Mouse (Mus musculus) thymus, postnatal 10 days (tissue): ENCODE measurements around the gene Cd7.
"Not testable (repeated sequence)": the region's sequence is repeated elsewhere in the genome, so short reads cannot be mapped to it uniquely, and the experiment has no call there.

ENCODE experiments used
- DNase-seq, 2 experiments: peaks; one replicate each; pipeline ENCODE4 v3.0.0; 2021; ENCODE audit warnings: low spot score in 2 of 2

The Cd7 gene

DNA sequence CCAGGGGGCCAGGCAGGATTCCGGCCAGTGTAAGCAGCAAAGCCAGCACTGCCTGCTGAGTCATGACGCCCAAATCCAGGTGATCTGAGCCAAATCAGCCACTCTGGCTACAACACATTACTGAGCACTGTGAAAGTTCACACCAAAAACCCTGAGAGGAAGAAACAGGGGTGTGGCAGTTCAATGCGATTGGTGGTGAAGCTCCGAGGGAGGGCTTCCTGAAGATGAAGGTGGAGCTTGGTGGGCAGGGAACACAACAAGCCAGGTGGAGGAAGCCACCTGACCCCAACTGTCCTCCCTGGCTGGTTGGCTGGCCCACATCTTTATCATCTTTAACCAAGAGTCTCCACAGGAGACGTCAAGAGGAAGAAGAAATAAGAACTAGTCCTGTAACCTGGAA is at the start of gene Cd7:
Gene Cd7, minus strand, starts transcription at position 117 of the 400 bp plus-strand sequence.
- peak; percentile 7 to 28 for DNase-seq

- no peak for DNase-seq
Observed at GRCm38 (mm10) chr11:121088997-121089396, 49.8 kb upstream of the Cd7 start.

GRCm38 (mm10) chr11:121086296-121086695 is 47.1 kb upstream of the Cd7 start:
- no peak for DNase-seq

GRCm38 (mm10) chr11:121085181-121085580 is 46.0 kb upstream of the Cd7 start:
- DNase-seq = no peak

- peak in 1 of 2 experiments; percentile 16 for DNase-seq
Observed at GRCm38 (mm10) chr11:121082857-121083500, 43.8 kb upstream of the Cd7 start.

- DNase-seq = no peak
Observed at GRCm38 (mm10) chr11:121082250-121082649, 43.0 kb upstream of the Cd7 start.

- DNase-seq = no peak
Observed at GRCm38 (mm10) chr11:121081120-121081519, 41.9 kb upstream of the Cd7 start, which contains the start of gene Sectm1a. Gene Sectm1a (minus strand): TSS chr11:121081220.

GRCm38 (mm10) chr11:121080330-121080729 is 41.1 kb upstream of the Cd7 start:
- no peak for DNase-seq

- no peak for DNase-seq
Observed at GRCm38 (mm10) chr11:121075655-121076054, 36.4 kb upstream of the Cd7 start.

- DNase-seq = not testable (repeated sequence)
Observed at GRCm38 (mm10) chr11:121069662-121070061, 30.4 kb upstream of the Cd7 start.

- DNase-seq = no peak
Observed at GRCm38 (mm10) chr11:121067895-121068294, 28.7 kb upstream of the Cd7 start.

DNA sequence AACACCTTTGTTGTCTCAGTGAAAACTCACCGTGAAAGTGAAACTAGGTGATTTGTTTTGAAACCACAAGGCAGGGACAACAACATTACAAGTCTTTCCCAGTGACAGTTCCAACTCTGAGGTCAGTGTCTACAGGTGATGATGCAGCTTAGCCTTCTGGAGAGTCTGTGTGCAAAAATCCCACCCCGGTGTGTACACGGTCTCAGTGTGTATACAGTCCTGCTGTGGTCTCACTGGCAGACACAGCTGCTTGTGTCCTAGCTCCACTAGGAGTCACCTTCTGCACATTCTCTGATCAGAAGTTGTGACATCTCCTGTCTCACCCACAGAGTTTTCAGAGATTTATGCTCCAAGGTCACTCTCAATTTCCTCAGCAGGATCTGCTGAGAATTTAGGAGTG is 25.0 kb upstream of the Cd7 start:
- no peak for DNase-seq

GRCm38 (mm10) chr11:121063379-121063778 is 24.2 kb upstream of the Cd7 start, which contains the start of gene Sectm1b:
Gene Sectm1b (minus strand): TSS chr11:121063569.
- no peak for DNase-seq

DNA sequence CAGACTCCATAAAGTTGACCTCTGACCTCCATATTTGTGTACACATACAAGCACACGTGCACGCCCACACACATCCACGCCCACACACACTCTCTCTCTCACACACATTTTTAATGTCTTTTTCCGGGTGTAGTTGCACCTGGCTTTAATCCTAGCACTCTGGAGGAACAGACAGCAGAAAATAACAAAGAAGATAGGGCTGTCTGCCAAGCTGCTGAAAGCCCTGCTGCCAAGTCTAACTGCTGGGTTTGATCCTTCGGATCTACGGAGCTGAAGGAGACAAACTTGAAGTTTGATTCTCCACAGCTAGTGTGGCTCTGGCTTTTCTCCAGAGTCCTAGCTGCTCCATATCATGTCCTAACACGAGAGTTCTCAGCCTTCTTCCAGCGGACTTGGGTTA is 22.4 kb upstream of the Cd7 start:
- DNase-seq = no peak

DNA sequence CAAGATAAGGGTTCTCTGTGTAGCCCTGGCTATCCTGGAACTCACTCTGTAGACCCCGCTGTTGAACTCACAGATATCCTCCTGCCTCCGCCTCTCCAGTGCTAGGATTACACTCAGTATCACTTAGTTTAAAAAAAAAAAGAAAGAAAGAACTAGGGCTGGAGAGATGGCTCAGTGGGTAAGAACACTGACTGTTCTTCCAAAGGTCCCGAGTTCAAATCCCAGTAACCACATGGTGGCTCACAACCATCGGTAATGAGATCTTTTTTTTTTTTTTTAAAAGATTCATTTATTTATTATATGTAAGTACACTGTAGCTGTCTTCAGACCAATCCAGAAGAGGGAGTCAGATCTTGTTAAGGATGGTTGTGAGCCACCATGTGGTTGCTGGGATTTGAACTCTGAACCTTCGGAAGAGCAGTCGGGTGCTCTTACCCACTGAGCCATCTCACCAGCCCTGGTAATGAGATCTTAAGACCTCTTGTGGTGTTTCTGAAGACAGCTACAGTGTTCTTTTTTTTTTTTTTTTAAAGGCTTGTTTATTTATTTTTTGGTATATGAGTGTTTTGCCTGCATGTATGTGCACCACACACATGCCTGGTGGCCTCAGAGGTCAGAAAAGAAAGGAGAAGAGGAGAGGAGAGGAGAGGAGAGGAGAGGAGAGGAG is 21.3 kb upstream of the Cd7 start:
- DNase-seq = not testable (repeated sequence)

GRCm38 (mm10) chr11:121059471-121059870 is 20.3 kb upstream of the Cd7 start:
- DNase-seq = no peak

DNA sequence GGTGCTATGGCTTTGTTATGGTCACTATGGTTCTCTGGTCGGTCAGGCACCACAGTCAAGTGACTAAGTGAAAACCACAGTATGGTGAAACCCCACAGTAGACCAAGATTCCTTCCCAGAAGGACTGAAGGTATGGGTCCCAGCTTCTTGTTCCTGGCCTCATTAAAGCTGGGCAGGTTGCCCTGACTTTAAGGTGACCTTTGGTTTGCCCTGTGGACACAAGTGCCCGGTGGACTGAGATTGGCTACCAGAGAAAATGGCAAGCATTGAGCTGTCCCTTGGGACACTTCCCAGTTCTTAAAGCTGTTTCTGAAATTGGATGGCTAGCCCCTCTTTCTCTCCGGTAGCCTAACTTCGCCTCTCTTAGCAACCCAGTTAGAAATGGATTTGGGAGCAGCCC is 19.7 kb upstream of the Cd7 start:
- no peak for DNase-seq

GRCm38 (mm10) chr11:121058122-121058521 is 18.9 kb upstream of the Cd7 start:
- no peak for DNase-seq

DNA sequence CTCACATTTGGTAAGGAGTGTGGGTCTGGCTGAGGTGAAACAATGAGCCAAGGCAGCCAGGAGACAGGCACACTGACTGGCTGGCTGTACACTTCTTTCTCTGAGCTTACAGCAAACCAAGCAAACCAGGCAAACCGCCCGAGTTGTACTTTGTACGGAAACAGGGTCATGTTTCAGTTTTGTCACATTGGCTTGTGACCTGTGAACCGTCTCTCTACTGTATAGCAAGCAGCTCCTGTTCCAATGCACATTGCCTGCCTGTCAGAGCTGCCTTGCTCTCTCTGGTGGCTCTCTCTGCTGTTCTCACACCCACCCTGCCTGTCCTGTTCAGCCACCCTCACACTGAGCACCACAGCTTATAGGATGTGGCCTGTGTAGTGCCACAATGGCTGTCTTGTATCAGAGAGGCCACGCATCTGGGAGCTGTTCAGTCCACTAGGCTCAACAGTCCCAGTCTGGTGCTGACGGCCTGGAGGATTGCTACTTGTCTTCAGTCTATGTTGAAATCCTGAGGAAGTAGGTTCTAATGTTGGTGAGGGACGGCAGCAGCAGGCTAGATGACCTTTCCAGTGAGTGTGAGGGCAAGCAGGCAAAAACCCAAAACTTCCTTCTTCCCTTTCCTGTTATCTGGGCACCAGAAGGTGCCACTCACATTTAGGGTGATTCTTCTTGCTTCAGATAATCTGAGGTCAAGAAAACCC is 17.5 kb upstream of the Cd7 start:
- no peak for DNase-seq

- DNase-seq = peak; percentile 38 to 77
Observed at GRCm38 (mm10) chr11:121053536-121053935, 14.3 kb upstream of the Cd7 start.

DNA sequence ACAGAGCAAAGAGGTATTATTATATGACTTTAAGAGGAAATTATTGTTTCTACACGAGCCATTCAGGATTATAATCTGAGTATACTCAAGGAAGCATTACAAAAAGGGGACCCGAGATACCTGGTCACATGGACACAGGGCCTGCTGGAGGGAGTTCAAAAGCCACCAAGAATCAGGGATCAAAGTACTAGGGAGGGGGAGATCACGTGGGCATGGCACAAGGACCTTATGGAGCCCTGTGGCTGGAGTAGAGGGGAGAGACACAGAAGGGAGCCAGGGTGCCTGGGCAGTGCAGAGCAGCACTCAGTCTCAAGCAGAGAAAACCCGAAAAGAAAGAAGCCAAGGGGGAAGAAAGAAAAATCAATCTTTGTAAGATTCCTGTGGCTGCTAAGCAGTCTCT is 13.2 kb upstream of the Cd7 start:
- no peak for DNase-seq

DNA sequence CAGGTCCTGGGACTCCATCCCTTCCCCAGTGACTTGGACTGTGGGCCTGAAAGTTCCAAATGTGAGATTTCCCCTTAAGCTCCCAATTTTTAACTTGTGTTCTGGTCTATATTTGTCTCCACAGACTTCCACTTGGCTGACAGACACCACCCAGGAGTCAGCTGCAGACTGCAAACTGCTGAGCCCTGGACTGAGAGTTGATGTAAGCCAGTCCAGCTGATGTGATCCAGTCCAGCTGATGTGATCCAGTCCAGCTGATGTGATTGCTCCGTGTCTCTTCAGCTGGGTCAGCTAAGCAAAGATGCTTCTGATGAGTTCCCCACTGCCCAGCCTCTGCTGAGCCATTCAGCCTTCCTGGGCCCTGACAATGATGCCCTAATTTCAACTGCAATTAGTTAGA is 12.6 kb upstream of the Cd7 start:
- DNase-seq = no peak

DNA sequence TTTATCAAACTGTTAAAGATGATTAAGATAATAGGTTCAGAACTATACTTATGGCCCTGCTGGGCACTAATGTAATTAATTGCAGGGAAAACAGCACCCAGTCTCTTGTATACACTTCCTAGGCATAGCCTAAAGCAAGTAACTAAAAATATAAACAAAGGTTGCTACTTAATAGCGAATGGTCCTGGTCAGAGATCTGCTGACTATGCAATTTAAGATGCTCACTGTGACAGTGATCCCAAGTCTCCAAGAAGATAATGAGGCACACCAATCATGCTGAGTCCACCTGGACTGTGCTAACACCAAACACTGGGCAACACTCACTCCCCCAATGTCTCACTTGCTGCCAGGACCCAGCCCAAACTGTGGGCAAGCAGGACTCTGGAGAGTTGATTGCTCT is 10.6 kb upstream of the Cd7 start:
- no peak for DNase-seq
